8 mouse cellular contexts compared by ENCODE assay signal in genomic region chr15:5243959-5244905, GRCm38 (mm10). TPM values are rescaled to one million over a fixed set of nuclear protein-coding genes. Genes with fewer than 3 reads are reported as not detected.
DNase-seq lines count a peak whose midpoint lies in the region; ATAC-seq and TF ChIP-seq lines count a peak whose summit lies in the region.

Ptger4 (minus strand) TSS chr15:5244187.

- WGBS in hindbrain, postnatal 0 days: under 1% methylated on average over 61 of the region's 61 CpGs

- intact Hi-C loops in gastrocnemius, adult 2 months (cut with DNase I): no loop called here
- intact Hi-C loops in left cerebral cortex, postnatal 10 days (cut with DNase I): no loop called here

- H3K9ac ChIP-seq in hindbrain, postnatal 0 days (replicated peaks; ENCODE audit: low read length): peak within 1 kb of the TSS; percentile 47

- DNase-seq in adipocyte (ENCODE audit: low spot score): peak; percentile 72
- DNase-seq in gastrocnemius, adult 2 months: peak; percentile 95
- DNase-seq in hindbrain, postnatal 0 days (ENCODE audit: low spot score): peak; percentile 90
- DNase-seq in left cerebral cortex, postnatal 10 days (ENCODE audit: extremely low spot score in 1 of 2, low spot score in 2 of 2): peak; percentile 80 to 92
- peak; percentile 86 for DNase-seq in right cerebral cortex, postnatal 14 days
- peak; percentile 95 for DNase-seq in urinary bladder, postnatal 36 days (ENCODE audit: low spot score in 2 of 2)

- no peaks in the 10 kb centered on the region for H3K9me3 ChIP-seq in hindbrain, postnatal 0 days (ENCODE audit: low read length)

- peak; percentile 70 for ATAC-seq in common myeloid progenitor, adult 5-6 weeks (replicated peaks; ENCODE audit: low read depth, poor library complexity, severe bottlenecking)
- peak; percentile 95 for ATAC-seq in hindbrain, postnatal 0 days
- peak; percentile 68 for ATAC-seq in megakaryocyte progenitor cell, adult 5-6 weeks (replicated peaks; ENCODE audit: poor library complexity)

- peak within 1 kb of the TSS; percentile 85 for H3K27ac ChIP-seq in gastrocnemius, adult 2 months
- no peak within 1 kb of the TSS for H3K27ac ChIP-seq in hindbrain, postnatal 0 days

- TF ChIP-seq CTCF in gastrocnemius, adult 2 months (IDR thresholded peaks at IDR 0.05): no peak
- TF ChIP-seq CTCF in hindbrain, postnatal 0 days (IDR thresholded peaks at IDR 0.05; ENCODE audit: low read depth): no peak

- peak within 1 kb of the TSS; percentile 92 for H3K4me3 ChIP-seq in gastrocnemius, adult 2 months
- peak within 1 kb of the TSS; percentile 60 for H3K4me3 ChIP-seq in hindbrain, postnatal 0 days (ENCODE audit: low read length)

- H3K27me3 ChIP-seq in hindbrain, postnatal 0 days (ENCODE audit: insufficient read depth, low read length): peaks cover 12% of the 10 kb centered on the region

- H3K4me1 ChIP-seq in hindbrain, postnatal 0 days (ENCODE audit: insufficient read depth, low read length): peaks cover 17% of the 10 kb centered on the region; the same call in 1 of the 2 replicates

- no peaks in the 10 kb centered on the region for H3K36me3 ChIP-seq in hindbrain, postnatal 0 days (ENCODE audit: insufficient read depth, low read length)

- peak within 1 kb of the TSS; percentile 100 for H3K4me2 ChIP-seq in hindbrain, postnatal 0 days (ENCODE audit: low read depth, low read length)

RNA-seq across cellular contexts. Expression of gene Ptger4, which starts in this region (rescaled TPM):
- total RNA-seq in common myeloid progenitor, adult 5-6 weeks (2017): 8.3 and 10.3 TPM in 2 replicates
- 1 to 10 TPM; 1.2 to 1.9 TPM for total RNA-seq in gastrocnemius, adult 2 months (2021)
- total RNA-seq in hindbrain, postnatal 0 days (2014; rRNA removed): 4.7 and 4.9 TPM in 2 replicates
- 3.0 and 3.3 TPM in 2 replicates for polyA plus RNA-seq in hindbrain, postnatal 0 days (2015; fragmentation: Nextera tagmentation; extraction: Ambion mirVana)
- total RNA-seq in left cerebral cortex, postnatal 10 days (2021): 1 to 10 TPM; 2.4 to 2.9 TPM
- 11.4 and 11.6 TPM in 2 replicates for total RNA-seq in megakaryocyte progenitor cell, adult 5-6 weeks (2015)
- 6.0 and 8.4 TPM in 2 replicates for total RNA-seq in megakaryocyte progenitor cell, adult 5-6 weeks (2017)
